Mouse (Mus musculus) spleen, adult 2 months (tissue): Measurements from ENCODE around the gene Gid4. TPM values are rescaled to one million over a fixed set of nuclear protein-coding genes. Genes with fewer than 3 reads are reported as not detected.
"Not testable (repeated sequence)": the region's sequence is repeated elsewhere in the genome, so short reads cannot be mapped to it uniquely, and the experiment has no call there.

Experiments
- DNase-seq, 2 experiments: peaks; one replicate each; pipeline versions ENCODE4 v3.0.0 to v3.0.0-alpha.2; 2012 to 2021; ENCODE audit warnings: low spot score in 2 of 2, low read depth in 1 of 2
- H3K27ac ChIP-seq: fragments of 200-500 bp; 2 replicates; pipeline ENCODE4 v1.5.1; 2012; ENCODE audit warnings: low read length, inconsistent platforms; ENCODE audit not compliant: insufficient read depth
- H3K27me3 ChIP-seq: fragments of 200-500 bp; 2 replicates; pipeline ENCODE4 v1.6.1; 2012; ENCODE audit warnings: mild to moderate bottlenecking, moderate library complexity, low read length, inconsistent platforms; ENCODE audit not compliant: control insufficient read depth, insufficient read depth
- H3K36me3 ChIP-seq: fragments of 200-500 bp; 2 replicates; pipeline ENCODE4 v1.6.1; 2012; ENCODE audit warnings: mild to moderate bottlenecking, low read length, inconsistent platforms; ENCODE audit not compliant: control insufficient read depth, insufficient read depth
- H3K4me1 ChIP-seq: fragments of 200-500 bp; 2 replicates; pipeline ENCODE4 v1.6.1; 2011; ENCODE audit warnings: inconsistent platforms; ENCODE audit not compliant: control insufficient read depth, insufficient read depth, insufficient read length
- H3K4me3 ChIP-seq: fragments of 200-500 bp; 2 replicates; pipeline ENCODE4 v1.5.1; 2011; ENCODE audit warnings: mild to moderate bottlenecking, inconsistent platforms; ENCODE audit not compliant: insufficient read depth, insufficient read length; ENCODE audit errors: extremely low read depth
- CTCF ChIP-seq: fragments of 200-500 bp; IDR thresholded peaks from 2 replicates; pipeline ENCODE4 v1.5.1; 2011; ENCODE audit warnings: mild to moderate bottlenecking, inconsistent platforms; ENCODE audit not compliant: insufficient read depth, insufficient read length, insufficient replicate concordance; ENCODE audit errors: extremely low read depth
- POLR2A ChIP-seq: fragments of 200-500 bp; IDR thresholded peaks from 2 replicates; pipeline ENCODE4 v1.6.1; 2011; ENCODE audit warnings: low read depth, low read length, inconsistent platforms
- WGBS: fragments of 180-500 bp; shearing (Covaris S2); methylation state at CpG from one replicate; pipeline ENCODE4 v1.1.7; 2018; 5-methylcytosine and 5-hydroxymethylcytosine counted together
- polyA plus RNA-seq: library from polyadenylated mRNA; depleted of rRNA; stranded (reverse); fragments of >200 nt; gene quantifications from 2 replicates; pipeline ENCODE4 v1.2.3, GENCODE M21; 2012

Gid4 gene
- polyA plus RNA-seq, 1 experiment, result 10.0 TPM

DNA sequence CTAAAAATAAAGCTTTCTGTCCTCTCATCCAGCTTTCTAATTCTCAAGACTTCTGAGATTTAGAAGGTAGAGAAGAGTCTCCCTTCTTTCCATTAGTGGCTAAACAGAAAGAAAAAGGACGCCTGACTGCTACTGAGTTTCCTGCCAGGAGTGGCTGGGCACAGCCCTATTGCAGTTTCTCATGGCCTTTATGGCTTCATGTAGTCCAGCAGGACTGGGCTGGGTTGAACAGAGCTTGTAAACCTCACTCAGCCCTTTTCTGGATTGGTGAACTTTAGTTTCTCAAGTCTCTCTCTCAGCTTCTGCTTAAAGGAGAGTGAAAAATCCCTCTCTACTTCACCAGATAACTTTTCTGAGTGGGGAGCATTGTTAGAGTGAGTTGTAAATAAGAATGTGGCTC, 9.5 kb downstream of the Gid4 start:
- no peaks in the 10 kb centered on the region for H3K27me3 ChIP-seq
- no peak overlapping the region for H3K4me3 ChIP-seq
- H3K27ac ChIP-seq, result no peak overlapping the region
- DNase-seq, result no peak
- no peaks in the 10 kb centered on the region for H3K4me1 ChIP-seq
- WGBS, result 88% methylated on average over 1 of the region's 1 CpGs
- TF ChIP-seq CTCF, result no peak
- TF ChIP-seq POLR2A, result no peak
- peaks cover 3% of the 10 kb centered on the region; the same call in 1 of the 2 replicates for H3K36me3 ChIP-seq

DNA sequence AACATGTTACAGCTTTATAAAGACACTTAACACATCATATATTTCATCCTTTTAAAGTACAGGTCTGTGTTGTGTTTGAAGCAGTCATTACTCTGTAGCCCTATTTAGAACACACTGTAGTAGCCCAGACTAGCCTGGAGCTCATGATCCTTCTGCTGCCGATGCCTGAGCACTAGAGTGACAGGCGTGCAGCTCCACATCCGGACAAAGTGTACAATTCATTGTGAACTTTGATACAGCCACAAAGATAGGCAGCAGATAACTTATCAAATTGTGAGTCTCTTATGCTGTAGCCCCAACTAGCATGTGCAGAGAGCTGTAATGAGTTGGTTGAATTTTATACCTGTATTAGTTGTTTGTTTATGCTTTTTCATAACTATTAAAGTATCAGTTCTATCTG, 10.7 kb downstream of the Gid4 start:
- H3K4me1 ChIP-seq, result no peaks in the 10 kb centered on the region
- WGBS, result 95% methylated on average over 3 of the region's 3 CpGs

DNA sequence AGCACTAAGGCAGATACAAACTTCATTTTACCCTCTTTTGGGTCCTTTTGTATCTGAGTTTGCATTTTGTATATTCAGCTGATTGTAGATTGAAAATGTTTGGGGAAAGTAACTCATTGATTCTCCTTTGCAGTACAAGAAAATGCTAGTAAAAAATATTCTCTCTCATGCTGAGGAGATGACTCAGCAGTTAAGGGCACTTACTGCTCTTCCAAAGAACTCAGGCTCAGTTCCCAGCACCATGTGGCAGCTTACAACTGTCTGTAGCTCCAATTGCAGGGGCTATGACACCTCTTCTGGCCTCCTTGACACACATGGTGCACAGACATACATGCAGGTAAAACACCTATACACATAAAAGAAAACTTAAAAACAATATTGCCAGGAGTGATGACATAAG, 16.6 kb downstream of the Gid4 start:
- TF ChIP-seq POLR2A (no peak), CTCF (no peak)
- Histone ChIP-seq H3K4me3 (no peak overlapping the region), H3K4me1 (no peaks in the 10 kb centered on the region), H3K27me3 (no peaks in the 10 kb centered on the region), H3K36me3 (peaks cover 18% of the 10 kb centered on the region), H3K27ac (no peak overlapping the region)
- no peak for DNase-seq

More for the DNA sequence above, 10.7 kb downstream of the Gid4 start:
- no peaks in the 10 kb centered on the region for H3K27me3 ChIP-seq
- DNase-seq, result no peak
- H3K27ac ChIP-seq, result no peak overlapping the region
- TF ChIP-seq CTCF, result no peak
- H3K4me3 ChIP-seq, result no peak overlapping the region
- H3K36me3 ChIP-seq, result peaks cover 3% of the 10 kb centered on the region; the same call in 1 of the 2 replicates

DNA sequence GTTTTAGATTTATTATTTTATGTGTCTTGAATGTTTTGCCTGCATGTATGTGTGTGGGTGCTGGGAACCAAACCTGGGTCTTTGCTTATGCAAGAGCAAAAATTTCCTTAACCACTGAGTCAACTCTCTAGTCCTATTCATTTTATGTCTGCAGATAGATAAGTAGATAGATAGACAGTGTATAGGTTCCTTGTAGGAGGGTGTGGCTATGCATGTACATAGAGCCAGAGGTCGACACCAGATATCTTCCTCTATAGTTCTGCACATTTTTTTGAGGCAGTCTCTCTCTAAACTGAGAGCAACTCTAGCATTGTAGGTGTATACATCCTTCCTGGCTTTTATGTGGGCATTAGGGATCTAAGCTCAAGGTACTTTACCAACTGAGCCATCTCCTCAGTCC, 18.2 kb downstream of the Gid4 start:
- Histone ChIP-seq H3K27ac (no peak overlapping the region), H3K27me3 (no peaks in the 10 kb centered on the region), H3K4me1 (no peaks in the 10 kb centered on the region), H3K36me3 (peaks cover 20% of the 10 kb centered on the region), H3K4me3 (no peak overlapping the region)
- 91% methylated on average over 1 of the region's 1 CpGs for WGBS
- DNase-seq, result no peak
- TF ChIP-seq CTCF (no peak), POLR2A (no peak)

DNA sequence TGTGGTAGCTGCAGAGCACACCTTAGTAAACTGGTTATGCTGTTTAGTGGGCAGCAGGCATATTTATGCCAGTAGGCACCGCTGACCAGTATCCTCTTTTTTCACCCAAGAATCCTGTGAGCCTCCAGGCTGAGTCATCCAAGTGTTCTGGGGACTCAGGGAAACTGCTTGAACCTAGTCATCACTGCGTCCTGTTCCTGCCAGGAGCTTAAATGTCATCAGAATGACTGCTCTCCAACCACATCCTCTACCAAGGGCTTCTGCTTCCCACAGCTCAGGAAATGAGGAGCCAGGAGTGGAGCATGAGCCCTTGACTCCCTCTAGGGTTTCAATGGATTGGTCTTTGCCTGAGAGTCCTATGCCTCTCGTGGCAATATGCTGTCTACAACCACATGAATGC, 19.7 kb downstream of the Gid4 start:
- Histone ChIP-seq H3K27me3 (no peaks in the 10 kb centered on the region), H3K4me3 (no peak overlapping the region), H3K4me1 (no peaks in the 10 kb centered on the region), H3K36me3 (peaks cover 27% of the 10 kb centered on the region), H3K27ac (no peak overlapping the region)
- no peak for DNase-seq
- TF ChIP-seq POLR2A, result no peak
- no peak for TF ChIP-seq CTCF
- WGBS, result 86% methylated on average over 3 of the region's 3 CpGs

DNA sequence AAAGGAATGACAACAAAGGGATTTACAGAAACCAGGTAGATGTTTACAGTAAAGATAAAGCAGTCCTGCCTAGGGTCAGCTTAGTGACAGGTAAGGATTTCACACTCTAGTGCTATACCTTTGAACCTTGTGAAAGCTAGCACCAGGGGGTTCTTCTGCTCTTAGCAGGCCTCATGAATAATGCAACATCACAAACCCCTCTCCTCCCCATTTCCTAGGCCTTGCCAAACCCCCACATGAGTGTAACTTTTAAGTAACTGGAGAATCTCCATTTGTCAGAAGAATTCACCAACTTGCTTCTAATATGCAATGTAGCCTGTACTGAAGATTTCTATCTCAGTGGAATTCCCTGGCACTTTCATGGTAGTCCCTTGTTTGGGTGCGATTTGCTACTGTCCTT, 22.7 kb downstream of the Gid4 start:
- not testable (repeated sequence) for H3K4me3 ChIP-seq, H3K4me1 ChIP-seq, H3K27me3 ChIP-seq, DNase-seq, H3K27ac ChIP-seq
- 79% methylated on average over 1 of the region's 1 CpGs for WGBS
- peaks cover 34% of the 10 kb centered on the region for H3K36me3 ChIP-seq

DNA sequence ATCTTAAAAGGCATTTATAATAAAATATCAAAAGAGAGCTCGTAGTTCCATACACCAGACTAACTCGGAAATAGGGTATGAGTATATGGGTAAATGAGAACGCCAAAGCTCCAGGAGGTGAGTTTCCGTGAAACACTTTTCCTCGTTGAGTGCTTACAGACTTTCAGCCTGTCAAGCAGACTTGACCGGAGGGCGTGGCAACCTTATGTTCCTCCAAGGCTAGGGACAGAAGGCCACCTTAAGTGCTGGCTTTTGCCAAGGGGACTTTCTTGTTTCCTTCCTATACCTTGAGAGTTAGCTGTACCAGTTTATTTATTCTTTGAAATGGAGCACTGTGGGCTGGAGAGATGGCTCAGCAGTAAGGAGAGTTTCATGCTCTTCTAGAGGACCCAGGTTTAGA, 23.2 kb downstream of the Gid4 start:
- peaks cover 32% of the 10 kb centered on the region for H3K36me3 ChIP-seq
- no peak for DNase-seq
- no peaks in the 10 kb centered on the region for H3K4me1 ChIP-seq
- WGBS, result 89% methylated on average over 7 of the region's 7 CpGs
- no peak overlapping the region for H3K4me3 ChIP-seq
- TF ChIP-seq POLR2A (no peak), CTCF (no peak)
- no peaks in the 10 kb centered on the region for H3K27me3 ChIP-seq
- no peak overlapping the region for H3K27ac ChIP-seq

DNA sequence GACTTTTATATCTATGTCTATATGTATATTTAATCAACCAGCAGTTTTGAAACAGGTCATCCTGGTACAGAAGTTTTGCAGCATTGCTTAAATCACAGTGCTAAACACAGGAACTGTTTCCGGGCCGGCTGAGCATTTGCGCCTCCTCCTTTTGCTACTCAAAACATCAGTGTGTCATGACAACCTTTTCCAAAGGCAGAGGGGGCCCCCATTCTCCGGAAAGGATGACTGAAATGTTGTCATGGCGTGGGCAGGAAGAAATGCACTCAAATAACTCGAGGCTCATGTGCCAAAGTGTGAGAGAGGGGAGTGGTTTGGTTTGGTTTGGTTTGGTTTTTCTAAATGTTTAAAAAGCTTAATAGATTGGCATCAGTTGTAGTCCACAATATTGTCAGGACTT, 26.0 kb downstream of the Gid4 start:
- Histone ChIP-seq H3K36me3 (peaks cover 20% of the 10 kb centered on the region), H3K27me3 (no peaks in the 10 kb centered on the region), H3K4me1 (no peaks in the 10 kb centered on the region), H3K4me3 (no peak overlapping the region), H3K27ac (no peak overlapping the region)
- WGBS, result 85% methylated on average over 6 of the region's 6 CpGs
- TF ChIP-seq CTCF, result no peak
- no peak for TF ChIP-seq POLR2A
- no peak for DNase-seq
